Mouse (Mus musculus) macrophage (primary cell): ENCODE results near the gene AI837181. TPM values are rescaled to one million over a fixed set of nuclear protein-coding genes. Genes with fewer than 3 reads are reported as not detected.
"Not testable (repeated sequence)": the region's sequence is repeated elsewhere in the genome, so short reads cannot be mapped to it uniquely, and the experiment has no call there.

Source experiments
- H3K27ac ChIP-seq: fragments of 350-480 bp; formaldehyde crosslinking; 2 replicates; pipeline ENCODE4 v1.9.0; 2021
- H3K36me3 ChIP-seq: fragments of 350-480 bp; formaldehyde crosslinking; 2 replicates; pipeline ENCODE4 v1.9.0; 2021; ENCODE audit errors: inconsistent target
- H3K4me3 ChIP-seq: fragments of 350-480 bp; formaldehyde crosslinking; 2 replicates; pipeline ENCODE4 v1.9.0; 2021; ENCODE audit errors: inconsistent target
- H3K79me2 ChIP-seq: fragments of 350-480 bp; formaldehyde crosslinking; 2 replicates; pipeline ENCODE4 v1.9.0; 2021; ENCODE audit errors: inconsistent target
- WGBS: methylation state at CpG from one replicate; pipeline ENCODE4 v1.1.7; 2026; ENCODE audit warnings: inconsistent platforms; ENCODE audit not compliant: missing documents; 5-methylcytosine and 5-hydroxymethylcytosine counted together
- polyA plus RNA-seq: library from polyadenylated mRNA; stranded (reverse); fragments of 250-400 nt; gene quantifications from 3 replicates; pipeline ENCODE4 v1.2.4, GENCODE M21; 2018; ENCODE audit warnings: inconsistent platforms
- total RNA-seq, 78 experiments: library from RNA; depleted of rRNA; stranded (reverse); fragments of 250-400 nt; gene quantifications; 1 replicate in 9 of 78; 2 replicates in 24 of 78; 3 replicates in 43 of 78; 4 replicates in 2 of 78; pipeline ENCODE4 v1.2.4; 2018; ENCODE audit warnings: inconsistent platforms in 56 of 78

AI837181 gene
- total RNA-seq (2018; cell fraction: chromatin; rRNA removed): 10 to 100 TPM in 18 of 26 experiments, 1 to 10 TPM in 8; 2.8 to 30.2 (median 17.1) TPM
- 10 to 100 TPM; 22.2 to 65.9 (median 50.0) TPM for total RNA-seq (2018; cell fraction: cytosol; rRNA removed)
- total RNA-seq (2018; cell fraction: nucleus; rRNA removed): 10 to 100 TPM in 25 of 26 experiments, 1 to 10 TPM in 1; 8.9 to 75.2 (median 41.5) TPM
- 28.7 to 55.4 TPM (median 29.9 TPM) in 3 replicates for polyA plus RNA-seq

- peaks cover 32% of the 10 kb centered on the region for H3K79me2 ChIP-seq
- peak within 1 kb of the TSS; percentile 93 for H3K4me3 ChIP-seq
- H3K36me3 ChIP-seq: peaks cover 19% of the 10 kb centered on the region; the same call in 1 of the 2 replicates
- H3K27ac ChIP-seq: peak within 1 kb of the TSS; percentile 84
- WGBS: under 1% methylated on average over 60 of the region's 87 CpGs
Measured at GRCm38 (mm10) chr19:5424782-5425741, at the start of gene AI837181, which contains the start of gene Drap1. Gene AI837181, plus strand, starts transcription at chr19:5425144. Gene Drap1, minus strand, starts transcription at chr19:5424979.

DNA sequence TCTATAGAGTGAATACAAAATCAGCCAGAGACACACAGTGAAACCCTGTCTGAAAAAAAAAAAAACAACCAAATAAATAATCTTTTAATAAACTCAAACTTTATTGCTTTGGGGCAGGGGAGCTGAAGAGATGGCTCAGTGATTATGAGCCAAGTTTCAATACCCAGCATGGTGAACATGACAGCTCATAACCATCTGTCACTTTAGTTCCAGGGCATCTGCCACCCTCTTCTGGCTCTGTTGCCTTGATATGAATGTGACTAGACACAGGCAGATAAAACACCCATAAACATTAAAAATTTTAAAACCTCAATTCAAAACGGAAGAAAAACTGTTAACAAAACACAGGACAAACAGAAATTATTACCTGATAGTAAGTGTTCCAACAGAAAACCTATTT, 47.5 kb upstream of the AI837181 start:
- H3K4me3 ChIP-seq: no peak overlapping the region
- 92% methylated on average over 1 of the region's 1 CpGs for WGBS
- no peak overlapping the region for H3K27ac ChIP-seq
- no peaks in the 10 kb centered on the region for H3K79me2 ChIP-seq
- peaks cover 48% of the 10 kb centered on the region for H3K36me3 ChIP-seq

DNA sequence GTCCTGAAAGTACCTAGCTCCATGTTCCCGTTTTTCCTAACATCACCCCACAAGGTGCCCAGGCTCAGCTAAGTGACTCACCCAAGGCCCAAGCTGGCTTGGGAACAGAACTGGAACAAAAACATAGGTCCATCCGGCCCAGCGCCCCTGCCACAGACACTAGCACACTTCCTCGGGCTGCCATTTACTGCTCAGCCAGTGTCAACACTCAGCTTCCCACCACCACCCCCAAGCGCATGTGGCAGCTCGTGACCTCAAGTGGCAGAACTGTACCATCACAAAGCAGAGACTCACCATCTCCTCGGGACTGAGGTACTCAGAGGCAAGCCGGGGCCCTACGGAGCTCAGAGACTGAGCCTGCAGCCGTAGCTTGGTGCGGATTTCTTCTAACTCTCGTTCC, 41.6 kb upstream of the AI837181 start:
- WGBS: 94% methylated on average over 12 of the region's 12 CpGs
- peaks cover 38% of the 10 kb centered on the region for H3K79me2 ChIP-seq

GRCm38 (mm10) chr19:5384715-5385114, 40.2 kb upstream of the AI837181 start:
- 91% methylated on average over 8 of the region's 8 CpGs for WGBS

More for the DNA sequence above, 41.6 kb upstream of the AI837181 start:
- H3K27ac ChIP-seq: no peak overlapping the region
- no peak overlapping the region for H3K4me3 ChIP-seq
- peaks cover 72% of the 10 kb centered on the region for H3K36me3 ChIP-seq

DNA sequence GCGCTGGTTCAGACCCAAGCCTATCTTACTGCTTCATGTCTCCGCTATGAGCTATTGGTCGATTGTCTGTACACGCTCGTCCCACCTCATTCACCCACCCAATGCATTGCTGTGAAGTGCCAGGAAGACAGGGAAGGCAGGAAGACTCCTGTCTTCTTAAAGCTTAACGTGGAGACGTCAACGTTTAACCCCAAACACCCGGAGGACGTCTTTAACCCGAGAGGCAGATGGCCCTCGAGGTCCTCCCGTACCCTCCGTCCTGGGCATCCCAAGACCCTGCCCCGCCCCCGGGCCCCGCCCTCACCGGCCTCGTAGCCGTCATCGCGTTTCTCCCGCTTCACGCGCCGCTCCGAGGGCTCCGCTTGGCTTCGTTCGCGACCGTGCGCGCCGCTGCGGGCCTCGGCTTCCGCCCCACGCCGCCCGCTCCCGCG, 36.9 kb upstream of the AI837181 start:
- Histone ChIP-seq H3K36me3 (peaks cover 25% of the 10 kb centered on the region), H3K4me3 (peak overlapping the region; percentile 79), H3K79me2 (peaks cover 38% of the 10 kb centered on the region), H3K27ac (no peak overlapping the region; the same call in 1 of the 2 replicates)
- WGBS: under 1% methylated on average over 41 of the region's 43 CpGs

More at GRCm38 (mm10) chr19:5384715-5385114, 40.2 kb upstream of the AI837181 start:
- H3K4me3 ChIP-seq: no peak overlapping the region
- H3K27ac ChIP-seq: no peak overlapping the region
- peaks cover 38% of the 10 kb centered on the region for H3K79me2 ChIP-seq
- peaks cover 58% of the 10 kb centered on the region for H3K36me3 ChIP-seq

GRCm38 (mm10) chr19:5388588-5389242, 36.2 kb upstream of the AI837181 start, which contains the start of gene Sart1:
Gene Sart1, minus strand, starts transcription at chr19:5388703.
- H3K27ac ChIP-seq: peak within 1 kb of the TSS; percentile 66
- WGBS: under 1% methylated on average over 36 of the region's 43 CpGs
- H3K36me3 ChIP-seq: peaks cover 18% of the 10 kb centered on the region
- H3K4me3 ChIP-seq: peak within 1 kb of the TSS; percentile 79
- H3K79me2 ChIP-seq: peaks cover 38% of the 10 kb centered on the region

- peak overlapping the region; percentile 79 for H3K4me3 ChIP-seq
- 4% methylated on average over 12 of the region's 12 CpGs for WGBS
- peaks cover 35% of the 10 kb centered on the region for H3K79me2 ChIP-seq
- H3K36me3 ChIP-seq: peaks cover 9% of the 10 kb centered on the region; the same call in 1 of the 2 replicates
- peak overlapping the region; percentile 66 for H3K27ac ChIP-seq
Measured at GRCm38 (mm10) chr19:5389647-5390046, 35.3 kb upstream of the AI837181 start.

DNA sequence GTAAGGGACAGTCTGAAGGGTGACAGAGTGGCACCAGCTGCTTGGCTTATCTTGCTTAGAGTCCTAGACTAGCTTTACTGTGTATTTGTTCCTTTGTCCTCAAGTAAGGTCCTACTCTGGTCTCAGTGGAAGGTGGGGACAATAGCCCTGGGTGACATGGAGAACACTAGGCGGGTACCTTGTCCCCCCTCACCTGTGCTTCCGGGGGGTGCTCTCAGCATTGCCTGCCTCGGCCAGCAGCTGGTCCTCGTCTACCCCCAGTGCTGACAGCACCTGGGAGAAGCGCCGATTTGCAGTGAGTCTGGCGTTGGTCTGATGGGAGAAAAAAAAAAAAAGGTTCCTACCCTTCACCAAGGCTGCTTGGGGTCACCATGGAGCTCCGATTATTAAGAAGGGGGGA, 34.5 kb upstream of the AI837181 start:
- peak overlapping the region; percentile 66; the same call in 1 of the 2 replicates for H3K27ac ChIP-seq
- H3K4me3 ChIP-seq: no peak overlapping the region
- H3K79me2 ChIP-seq: peaks cover 27% of the 10 kb centered on the region
- WGBS: 73% methylated on average over 8 of the region's 8 CpGs
- H3K36me3 ChIP-seq: peaks cover under 1% of the 10 kb centered on the region; the same call in 1 of the 2 replicates

DNA sequence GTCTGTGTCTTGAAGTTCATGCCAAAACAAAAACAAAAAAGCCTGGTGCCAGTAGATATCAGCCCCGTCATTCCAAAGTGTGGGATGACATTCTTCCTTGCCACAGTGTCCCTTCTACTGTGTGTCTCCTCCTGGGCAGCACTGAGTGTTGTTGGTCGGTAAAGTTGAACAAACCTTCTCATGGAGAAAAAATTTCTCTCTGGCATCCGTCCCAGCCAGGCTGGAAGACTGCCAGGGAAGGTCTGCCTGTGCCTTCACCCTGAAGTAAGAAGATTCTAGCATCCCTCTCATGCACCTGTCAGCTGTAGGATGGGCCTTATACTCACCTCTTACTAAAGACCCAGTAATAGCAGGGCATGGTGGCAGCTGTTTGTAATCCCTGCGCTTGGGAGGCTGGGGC, 32.1 kb upstream of the AI837181 start:
- Histone ChIP-seq H3K4me3 (no peak overlapping the region), H3K36me3 (no peaks in the 10 kb centered on the region), H3K79me2 (peaks cover 3% of the 10 kb centered on the region), H3K27ac (no peak overlapping the region)
- WGBS: 61% methylated on average over 4 of the region's 4 CpGs

- no peak overlapping the region for H3K4me3 ChIP-seq
- no peaks in the 10 kb centered on the region for H3K36me3 ChIP-seq
- H3K27ac ChIP-seq: no peak overlapping the region
- 85% methylated on average over 10 of the region's 10 CpGs for WGBS
- no peaks in the 10 kb centered on the region for H3K79me2 ChIP-seq
Measured at GRCm38 (mm10) chr19:5394168-5394567, 30.8 kb upstream of the AI837181 start.

GRCm38 (mm10) chr19:5395371-5395770, 29.6 kb upstream of the AI837181 start:
- no peaks in the 10 kb centered on the region for H3K36me3 ChIP-seq
- WGBS: 92% methylated on average over 4 of the region's 4 CpGs
- no peak overlapping the region for H3K27ac ChIP-seq
- H3K79me2 ChIP-seq: no peaks in the 10 kb centered on the region
- no peak overlapping the region for H3K4me3 ChIP-seq

DNA sequence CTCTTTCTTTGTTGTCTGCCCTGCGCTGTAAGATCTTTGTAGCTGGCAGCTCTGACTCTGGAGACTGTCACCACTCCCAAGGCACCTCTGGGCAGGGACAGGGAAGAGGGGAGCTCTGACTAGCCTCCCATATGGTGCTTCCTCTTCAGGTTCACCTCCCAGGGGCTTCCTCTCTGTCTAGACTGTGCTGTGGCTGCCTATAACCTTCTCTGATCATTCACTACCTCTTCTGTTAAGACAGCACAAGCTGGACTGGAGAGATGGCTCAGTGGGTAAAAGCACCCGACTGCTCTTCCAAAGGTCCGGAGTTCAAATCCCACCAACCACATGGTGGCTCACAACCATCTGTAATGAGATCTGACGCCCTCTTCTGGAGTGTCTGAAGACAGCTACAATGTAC, 23.9 kb upstream of the AI837181 start:
- H3K4me3 ChIP-seq, H3K79me2 ChIP-seq, H3K27ac ChIP-seq, H3K36me3 ChIP-seq: not testable (repeated sequence)
- 93% methylated on average over 3 of the region's 4 CpGs for WGBS

GRCm38 (mm10) chr19:5402293-5402692, 22.7 kb upstream of the AI837181 start, which contains the start of gene Tsga10ip:
Gene Tsga10ip, minus strand, starts transcription at chr19:5402526.
- 97% methylated on average over 8 of the region's 8 CpGs for WGBS
- Histone ChIP-seq H3K36me3 (no peaks in the 10 kb centered on the region), H3K27ac (no peak within 1 kb of the TSS), H3K79me2 (peaks cover under 1% of the 10 kb centered on the region; the same call in 1 of the 2 replicates), H3K4me3 (no peak within 1 kb of the TSS)

GRCm38 (mm10) chr19:5405924-5406323, 19.0 kb upstream of the AI837181 start:
- H3K79me2 ChIP-seq: peaks cover 4% of the 10 kb centered on the region; the same call in 1 of the 2 replicates
- no peaks in the 10 kb centered on the region for H3K36me3 ChIP-seq
- 20% methylated on average over 7 of the region's 7 CpGs for WGBS
- H3K4me3 ChIP-seq: peak overlapping the region; percentile 84
- H3K27ac ChIP-seq: peak overlapping the region; percentile 12; the same call in 1 of the 2 replicates
